15 mouse cellular contexts compared by ENCODE assay signal in the genomic region with DNA sequence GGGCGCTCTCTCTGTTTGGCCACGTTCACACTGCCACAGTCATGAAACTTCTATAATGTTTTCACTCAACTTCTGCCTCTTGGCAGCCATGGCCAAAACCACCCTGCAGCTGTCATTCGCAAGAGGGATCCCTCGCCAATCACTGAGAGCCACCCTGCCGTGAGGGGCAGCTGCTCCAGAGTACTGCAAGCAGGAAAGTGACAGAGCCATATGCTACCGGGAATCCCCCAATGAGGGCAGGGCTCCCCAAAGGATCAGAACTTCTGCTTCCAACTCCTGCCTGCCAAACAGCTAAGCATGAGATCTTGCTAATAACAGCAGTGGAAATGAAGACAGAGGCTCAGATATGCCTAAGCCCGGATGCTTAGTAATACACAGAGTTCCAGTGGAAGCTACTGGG. TPM values are rescaled to one million over a fixed set of nuclear protein-coding genes. Genes with fewer than 3 reads are reported as not detected.
A peak's percentile ranks its signal among the peaks of the same experiment; 100 is the strongest.
DNase-seq lines count a peak whose midpoint lies in the region; ATAC-seq lines count a peak whose summit lies in the region.
"Had no signal": no experiment of that assay in that cellular context is flagged by ENCODE, and none has a peak within 500 bp of the region (broad histone marks: within the 10 kb centered on the region; RNA-seq: fewer than 3 reads in every experiment).

No protein-coding gene starts in this region.

- H3K4me3 ChIP-seq in forebrain, embryonic 14.5 days (ENCODE audit: low read depth, low read length), result no peak overlapping the region
- no peak overlapping the region for H3K4me3 ChIP-seq in forebrain, embryonic 10.5 days
- H3K4me3 ChIP-seq in neural tube, embryonic 14.5 days (ENCODE audit: low read depth, low read length), result no peak overlapping the region
- no peak overlapping the region for H3K4me3 ChIP-seq in neural tube, embryonic 15.5 days (replicated peaks)
- H3K4me3 ChIP-seq in hindbrain, embryonic 16.5 days (ENCODE audit: low read length), result no peak overlapping the region
- H3K4me3 ChIP-seq: limb, embryonic 12.5 days had no signal

- H3K36me3 ChIP-seq in forebrain, embryonic 14.5 days (ENCODE audit: control insufficient read depth, insufficient read depth, low read length), result no peaks in the 10 kb centered on the region
- H3K36me3 ChIP-seq in forebrain, embryonic 10.5 days (replicated peaks), result no peaks in the 10 kb centered on the region
- no peaks in the 10 kb centered on the region for H3K36me3 ChIP-seq in neural tube, embryonic 14.5 days (ENCODE audit: control insufficient read depth, insufficient read depth, low read length)
- H3K36me3 ChIP-seq in neural tube, embryonic 15.5 days, result no peaks in the 10 kb centered on the region
- H3K36me3 ChIP-seq in hindbrain, embryonic 16.5 days (ENCODE audit: control insufficient read depth, insufficient read depth, low read length), result no peaks in the 10 kb centered on the region
- H3K36me3 ChIP-seq: limb, embryonic 12.5 days had no signal

- peak; percentile 84 for DNase-seq in forebrain, embryonic 14.5 days (ENCODE audit: low spot score)
- no peak for DNase-seq in forebrain, embryonic 10.5 days (ENCODE audit: extremely low spot score, low spot score)
- peak; percentile 39 for DNase-seq in retina, embryonic 14.5 days (ENCODE audit: low spot score)
- no peak for DNase-seq in heart, adult 9 months (ENCODE audit: low spot score in 2 of 2)
- DNase-seq in heart, postnatal 25 days (ENCODE audit: low spot score), result no peak
- DNase-seq: adrenal gland, postnatal 36 days; thymus, postnatal 14 days had no signal

- H3K9me3 ChIP-seq in forebrain, embryonic 14.5 days (replicated peaks; ENCODE audit: control insufficient read depth, low read length), result no peaks in the 10 kb centered on the region
- no peaks in the 10 kb centered on the region for H3K9me3 ChIP-seq in forebrain, embryonic 10.5 days
- no peaks in the 10 kb centered on the region for H3K9me3 ChIP-seq in neural tube, embryonic 14.5 days (ENCODE audit: control insufficient read depth, low read length)
- H3K9me3 ChIP-seq in neural tube, embryonic 15.5 days (replicated peaks), result no peaks in the 10 kb centered on the region
- no peaks in the 10 kb centered on the region for H3K9me3 ChIP-seq in hindbrain, embryonic 16.5 days (ENCODE audit: control insufficient read depth, low read length)
- H3K9me3 ChIP-seq: limb, embryonic 12.5 days had no signal

- H3K27ac ChIP-seq in forebrain, embryonic 14.5 days (ENCODE audit: low read depth, low read length), result 0 out of 2 replicates have a peak overlapping the region, but pooled peaks have one; percentile 9
- H3K27ac ChIP-seq in forebrain, embryonic 10.5 days, result no peak overlapping the region
- no peak overlapping the region for H3K27ac ChIP-seq in neural tube, embryonic 14.5 days (ENCODE audit: low read depth, low read length)
- no peak overlapping the region for H3K27ac ChIP-seq in neural tube, embryonic 15.5 days (replicated peaks)
- no peak overlapping the region for H3K27ac ChIP-seq in hindbrain, embryonic 16.5 days (ENCODE audit: low read depth, low read length)
- H3K27ac ChIP-seq: limb, embryonic 12.5 days had no signal

- no peaks in the 10 kb centered on the region for H3K27me3 ChIP-seq in forebrain, embryonic 14.5 days (replicated peaks; ENCODE audit: control insufficient read depth, insufficient read depth, low read length)
- H3K27me3 ChIP-seq in forebrain, embryonic 10.5 days (ENCODE audit: poor library complexity, severe bottlenecking), result no peaks in the 10 kb centered on the region
- no peaks in the 10 kb centered on the region for H3K27me3 ChIP-seq in neural tube, embryonic 14.5 days (ENCODE audit: control insufficient read depth, insufficient read depth, low read length)
- H3K27me3 ChIP-seq in neural tube, embryonic 15.5 days (replicated peaks), result no peaks in the 10 kb centered on the region
- H3K27me3 ChIP-seq in hindbrain, embryonic 16.5 days (replicated peaks; ENCODE audit: control insufficient read depth, insufficient read depth, low read length), result no peaks in the 10 kb centered on the region
- H3K27me3 ChIP-seq: limb, embryonic 12.5 days had no signal

- WGBS in forebrain, embryonic 14.5 days, result 32% methylated on average over 7 of the region's 7 CpGs
- WGBS in forebrain, embryonic 10.5 days, result 59% methylated on average over 7 of the region's 7 CpGs
- 44% methylated on average over 7 of the region's 7 CpGs for WGBS in neural tube, embryonic 14.5 days
- WGBS in neural tube, embryonic 15.5 days, result 45% methylated on average over 7 of the region's 7 CpGs
- 35% methylated on average over 7 of the region's 7 CpGs for WGBS in hindbrain, embryonic 16.5 days

- no peaks in the 10 kb centered on the region for H3K4me1 ChIP-seq in forebrain, embryonic 14.5 days (ENCODE audit: control insufficient read depth, insufficient read depth, low read length)
- H3K4me1 ChIP-seq in forebrain, embryonic 10.5 days, result no peaks in the 10 kb centered on the region
- no peaks in the 10 kb centered on the region for H3K4me1 ChIP-seq in neural tube, embryonic 14.5 days (ENCODE audit: control insufficient read depth, insufficient read depth, low read length)
- H3K4me1 ChIP-seq in neural tube, embryonic 15.5 days, result 0 out of 2 replicates have a peak, but pooled peaks cover 2% of the 10 kb centered on the region
- peaks cover 7% of the 10 kb centered on the region for H3K4me1 ChIP-seq in hindbrain, embryonic 16.5 days (ENCODE audit: control insufficient read depth, insufficient read depth, low read depth, low read length)

- intact Hi-C loops in heart, postnatal 25 days (cut with DNase I), result no loop called here

- ATAC-seq in forebrain, embryonic 14.5 days, result peak; percentile 96
- ATAC-seq in neural tube, embryonic 14.5 days (ENCODE audit: low read depth), result peak; percentile 83
- no peak for ATAC-seq in neural tube, embryonic 15.5 days (ENCODE audit: low FRiP score)
- peak; percentile 93 for ATAC-seq in hindbrain, embryonic 16.5 days
- ATAC-seq: CD4-positive, CD25-positive, alpha-beta regulatory T cell, adult 4 months; intestine, embryonic 16.5 days; lung, postnatal 0 days had no signal

- H3K9ac ChIP-seq in forebrain, embryonic 14.5 days (ENCODE audit: low read length), result no peak overlapping the region
- no peak overlapping the region for H3K9ac ChIP-seq in neural tube, embryonic 14.5 days (replicated peaks; ENCODE audit: low read depth, low read length)
- H3K9ac ChIP-seq in neural tube, embryonic 15.5 days (replicated peaks), result no peak overlapping the region
- H3K9ac ChIP-seq in hindbrain, embryonic 16.5 days (ENCODE audit: low read depth, low read length), result no peak overlapping the region
- H3K9ac ChIP-seq: limb, embryonic 12.5 days had no signal

- H3K4me2 ChIP-seq in forebrain, embryonic 14.5 days (ENCODE audit: low read length), result no peak overlapping the region
- H3K4me2 ChIP-seq in neural tube, embryonic 14.5 days (ENCODE audit: low read depth, low read length), result no peak overlapping the region
- no peak overlapping the region for H3K4me2 ChIP-seq in neural tube, embryonic 15.5 days
- H3K4me2 ChIP-seq in hindbrain, embryonic 16.5 days (ENCODE audit: low read length), result no peak overlapping the region
- H3K4me2 ChIP-seq: heart, embryonic 11.5 days; limb, embryonic 12.5 days had no signal

RNA-seq across cellular contexts. Expression of gene Man2a1, which starts 52.0 kb away (rescaled TPM):
- polyA plus RNA-seq in forebrain, embryonic 14.5 days (2014; fragmentation: Nextera tagmentation; extraction: Ambion mirVana), result 1.6 and 2.2 TPM in 2 replicates
- 3.1 and 4.9 TPM in 2 replicates for polyA plus RNA-seq in forebrain, embryonic 10.5 days (2016; fragmentation: Nextera tagmentation; extraction: Ambion mirVana)
- 5.3 and 6.3 TPM in 2 replicates for polyA plus RNA-seq in neural tube, embryonic 14.5 days (2014; fragmentation: Nextera tagmentation; extraction: Ambion mirVana)
- polyA plus RNA-seq in neural tube, embryonic 15.5 days (2015; fragmentation: Nextera tagmentation; extraction: Ambion mirVana), result 5.4 and 9.0 TPM in 2 replicates
- 4.1 and 5.3 TPM in 2 replicates for polyA plus RNA-seq in hindbrain, embryonic 16.5 days (2015; fragmentation: Nextera tagmentation; extraction: Ambion mirVana)
- 10 to 100 TPM; 18.3 to 20.4 TPM for total RNA-seq in heart, postnatal 25 days (2021)

Comparison
In these comparisons a context has a peak if more than half of its experiments do, and no peak if none do; other contexts are left out.
1. DNase-seq: peak in forebrain, embryonic 14.5 days (single experiment) and retina, embryonic 14.5 days (single experiment); none in forebrain, embryonic 10.5 days (single experiment), heart, adult 9 months (0 of 2) and heart, postnatal 25 days (single experiment).